18 mouse cellular contexts compared by ENCODE assay signal in the genomic region with DNA sequence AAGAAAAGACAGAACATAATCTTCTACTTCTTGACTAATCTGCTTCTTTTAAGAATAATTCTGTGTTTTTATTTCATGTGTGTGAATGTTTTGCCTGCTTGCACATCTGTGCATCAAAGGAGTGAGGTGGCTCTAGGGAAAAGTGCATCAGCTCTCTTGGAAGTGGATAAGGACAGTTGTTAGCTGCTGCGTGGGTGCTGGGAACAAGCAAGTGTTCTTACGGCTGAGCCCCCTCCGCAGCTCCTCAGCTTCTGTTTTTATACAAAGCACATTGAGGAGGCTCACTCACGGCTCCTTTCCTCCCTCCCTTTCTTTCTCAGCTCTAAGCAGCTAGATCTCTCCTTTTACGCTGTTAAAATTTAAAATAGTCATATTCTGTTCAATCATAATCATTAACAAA.
"Had no signal": no experiment of that assay in that cellular context is flagged by ENCODE, and none has a peak within 500 bp of the region (broad histone marks: within the 10 kb centered on the region; RNA-seq: fewer than 3 reads in every experiment).

No protein-coding gene starts in this region.

- H3K4me1 ChIP-seq: intestine, embryonic 15.5 days had no signal

- DNase-seq: kidney, adult 18-20 months; kidney, adult 9 months; kidney, postnatal 14 days; kidney, postnatal 4 days; left cerebral cortex, postnatal 4 days; liver, postnatal 0 days; lung, embryonic 14.5 days; retina, postnatal 1 day; thymus, adult 2 months; thymus, postnatal 14 days; thymus, postnatal 4 days had no signal

- H3K27ac ChIP-seq: intestine, embryonic 15.5 days; limb, embryonic 12.5 days; limb, embryonic 15.5 days; liver, embryonic 14.5 days; macrophage; midbrain, embryonic 12.5 days had no signal

- H3K4me3 ChIP-seq: intestine, embryonic 15.5 days; limb, embryonic 12.5 days; limb, embryonic 15.5 days; midbrain, embryonic 12.5 days; myocyte had no signal
